Mouse (Mus musculus): ENCODE data around the gene BC017158. TPM values are rescaled to one million over a fixed set of nuclear protein-coding genes. Genes with fewer than 3 reads are reported as not detected.
A peak's percentile ranks its signal among the peaks of the same experiment; 100 is the strongest.

Gene BC017158
- polyA plus RNA-seq, 1 experiment from 2014 or later, result 38.2 TPM

GRCm38 (mm10) chr7:128284047-128284446 lies 13.9 kb downstream of the BC017158 start:
- H3K9ac ChIP-seq (ENCODE audit: low read depth, low read length), result 0 out of 2 replicates have a peak overlapping the region, but pooled peaks have one; percentile 32
- peaks cover 14% of the 10 kb centered on the region for H3K4me1 ChIP-seq (replicated peaks; ENCODE audit: control insufficient read depth, insufficient read depth, low read length)
- H3K4me2 ChIP-seq, result no peak overlapping the region
- H3K36me3 ChIP-seq (ENCODE audit: control insufficient read depth, insufficient read depth, low read length), result peaks cover 24% of the 10 kb centered on the region
- WGBS, result 67% methylated on average over 5 of the region's 5 CpGs
- H3K4me3 ChIP-seq (ENCODE audit: low read depth, low read length), result no peak overlapping the region
- H3K27me3 ChIP-seq (replicated peaks; ENCODE audit: control insufficient read depth, insufficient read depth, low read length), result no peaks in the 10 kb centered on the region
- ATAC-seq (replicated peaks; ENCODE audit: low FRiP score) (no peak), DNase-seq (ENCODE audit: low spot score) (no peak)
- no peaks in the 10 kb centered on the region for H3K9me3 ChIP-seq (ENCODE audit: control insufficient read depth, low read length)
- H3K27ac ChIP-seq (ENCODE audit: low read depth, low read length), result no peak overlapping the region

- H3K4me3 ChIP-seq (ENCODE audit: low read depth, low read length), result no peak overlapping the region
- ATAC-seq (replicated peaks; ENCODE audit: low FRiP score), result no peak
- DNase-seq (ENCODE audit: low spot score), result no peak
- H3K4me1 ChIP-seq (replicated peaks; ENCODE audit: control insufficient read depth, insufficient read depth, low read length), result peaks cover under 1% of the 10 kb centered on the region
- no peak overlapping the region for H3K27ac ChIP-seq (ENCODE audit: low read depth, low read length)
- H3K4me2 ChIP-seq, result no peak overlapping the region
- no peak overlapping the region for H3K9ac ChIP-seq (ENCODE audit: low read depth, low read length)
- H3K9me3 ChIP-seq (ENCODE audit: control insufficient read depth, low read length), result no peaks in the 10 kb centered on the region
- H3K36me3 ChIP-seq (ENCODE audit: control insufficient read depth, insufficient read depth, low read length), result peaks cover 25% of the 10 kb centered on the region
- H3K27me3 ChIP-seq (replicated peaks; ENCODE audit: control insufficient read depth, insufficient read depth, low read length), result no peaks in the 10 kb centered on the region
- WGBS, result 49% methylated on average over 7 of the region's 7 CpGs
Measured at GRCm38 (mm10) chr7:128282532-128283244, 15.3 kb downstream of the BC017158 start.

- WGBS, result 79% methylated on average over 11 of the region's 11 CpGs
- Histone ChIP-seq H3K27me3 (replicated peaks; ENCODE audit: control insufficient read depth, insufficient read depth, low read length) (no peaks in the 10 kb centered on the region), H3K4me1 (replicated peaks; ENCODE audit: control insufficient read depth, insufficient read depth, low read length) (no peaks in the 10 kb centered on the region; the same call in 1 of the 2 replicates), H3K4me2 (no peak overlapping the region), H3K27ac (ENCODE audit: low read depth, low read length) (no peak overlapping the region), H3K36me3 (ENCODE audit: control insufficient read depth, insufficient read depth, low read length) (peaks cover 21% of the 10 kb centered on the region), H3K9ac (ENCODE audit: low read depth, low read length) (no peak overlapping the region), H3K9me3 (ENCODE audit: control insufficient read depth, low read length) (no peaks in the 10 kb centered on the region), H3K4me3 (ENCODE audit: low read depth, low read length) (no peak overlapping the region)
- no peak for ATAC-seq (replicated peaks; ENCODE audit: low FRiP score)
- no peak for DNase-seq (ENCODE audit: low spot score)
Measured at GRCm38 (mm10) chr7:128281765-128282164, 16.2 kb downstream of the BC017158 start.

- 92% methylated on average over 4 of the region's 4 CpGs for WGBS
- Histone ChIP-seq H3K27ac (ENCODE audit: low read depth, low read length) (no peak overlapping the region), H3K4me2 (no peak overlapping the region), H3K9me3 (ENCODE audit: control insufficient read depth, low read length) (no peaks in the 10 kb centered on the region), H3K36me3 (ENCODE audit: control insufficient read depth, insufficient read depth, low read length) (peaks cover 33% of the 10 kb centered on the region), H3K4me3 (ENCODE audit: low read depth, low read length) (no peak overlapping the region), H3K9ac (ENCODE audit: low read depth, low read length) (no peak overlapping the region), H3K27me3 (replicated peaks; ENCODE audit: control insufficient read depth, insufficient read depth, low read length) (no peaks in the 10 kb centered on the region), H3K4me1 (replicated peaks; ENCODE audit: control insufficient read depth, insufficient read depth, low read length) (no peaks in the 10 kb centered on the region; the same call in 1 of the 2 replicates)
- DNase-seq (ENCODE audit: low spot score) (no peak), ATAC-seq (replicated peaks; ENCODE audit: low FRiP score) (no peak)
Measured at GRCm38 (mm10) chr7:128279750-128280149, 18.2 kb downstream of the BC017158 start.

- no peak overlapping the region for H3K9ac ChIP-seq (ENCODE audit: low read depth, low read length)
- H3K4me2 ChIP-seq, result no peak overlapping the region
- 93% methylated on average over 6 of the region's 6 CpGs for WGBS
- H3K36me3 ChIP-seq (ENCODE audit: control insufficient read depth, insufficient read depth, low read length), result peaks cover 52% of the 10 kb centered on the region
- ATAC-seq (replicated peaks; ENCODE audit: low FRiP score) (no peak), DNase-seq (ENCODE audit: low spot score) (no peak)
- peaks cover under 1% of the 10 kb centered on the region for H3K4me1 ChIP-seq (replicated peaks; ENCODE audit: control insufficient read depth, insufficient read depth, low read length)
- H3K27ac ChIP-seq (ENCODE audit: low read depth, low read length), result no peak overlapping the region
- no peaks in the 10 kb centered on the region for H3K9me3 ChIP-seq (ENCODE audit: control insufficient read depth, low read length)
- no peak overlapping the region for H3K4me3 ChIP-seq (ENCODE audit: low read depth, low read length)
- H3K27me3 ChIP-seq (replicated peaks; ENCODE audit: control insufficient read depth, insufficient read depth, low read length), result no peaks in the 10 kb centered on the region
Measured at GRCm38 (mm10) chr7:128276051-128276450, 21.9 kb downstream of the BC017158 start.

GRCm38 (mm10) chr7:128271496-128271895 lies 26.5 kb downstream of the BC017158 start:
- no peak for ATAC-seq (replicated peaks; ENCODE audit: low FRiP score)
- Histone ChIP-seq H3K27ac (ENCODE audit: low read depth, low read length) (no peak overlapping the region), H3K4me2 (peak overlapping the region; percentile 32)

GRCm38 (mm10) chr7:128270431-128270850 lies 27.5 kb downstream of the BC017158 start:
- Histone ChIP-seq H3K9ac (ENCODE audit: low read depth, low read length) (peak overlapping the region; percentile 51), H3K27ac (ENCODE audit: low read depth, low read length) (peak overlapping the region; percentile 79), H3K4me3 (ENCODE audit: low read depth, low read length) (0 out of 2 replicates have a peak overlapping the region, but pooled peaks have one; percentile 6), H3K4me1 (replicated peaks; ENCODE audit: control insufficient read depth, insufficient read depth, low read length) (peaks cover 11% of the 10 kb centered on the region), H3K4me2 (peak overlapping the region; percentile 38), H3K36me3 (ENCODE audit: control insufficient read depth, insufficient read depth, low read length) (peaks cover 32% of the 10 kb centered on the region), H3K9me3 (ENCODE audit: control insufficient read depth, low read length) (no peaks in the 10 kb centered on the region), H3K27me3 (replicated peaks; ENCODE audit: control insufficient read depth, insufficient read depth, low read length) (peaks cover 2% of the 10 kb centered on the region; the same call in 1 of the 2 replicates)
- DNase-seq (ENCODE audit: low spot score) (peak; percentile 81), ATAC-seq (replicated peaks; ENCODE audit: low FRiP score) (peak; percentile 98)
- WGBS, result 35% methylated on average over 13 of the region's 13 CpGs

More at GRCm38 (mm10) chr7:128271496-128271895, 26.5 kb downstream of the BC017158 start:
- no peak for DNase-seq (ENCODE audit: low spot score)
- H3K4me1 ChIP-seq (replicated peaks; ENCODE audit: control insufficient read depth, insufficient read depth, low read length), result peaks cover 11% of the 10 kb centered on the region
- no peak overlapping the region for H3K9ac ChIP-seq (ENCODE audit: low read depth, low read length)
- H3K9me3 ChIP-seq (ENCODE audit: control insufficient read depth, low read length), result no peaks in the 10 kb centered on the region
- H3K4me3 ChIP-seq (ENCODE audit: low read depth, low read length), result no peak overlapping the region
- 95% methylated on average over 9 of the region's 9 CpGs for WGBS
- H3K27me3 ChIP-seq (replicated peaks; ENCODE audit: control insufficient read depth, insufficient read depth, low read length), result no peaks in the 10 kb centered on the region
- H3K36me3 ChIP-seq (ENCODE audit: control insufficient read depth, insufficient read depth, low read length), result peaks cover 40% of the 10 kb centered on the region

GRCm38 (mm10) chr7:128267813-128268212 lies 30.2 kb downstream of the BC017158 start:
- no peak overlapping the region for H3K9ac ChIP-seq (ENCODE audit: low read depth, low read length)
- no peak overlapping the region for H3K4me2 ChIP-seq
- H3K9me3 ChIP-seq (ENCODE audit: control insufficient read depth, low read length), result no peaks in the 10 kb centered on the region
- H3K27me3 ChIP-seq (replicated peaks; ENCODE audit: control insufficient read depth, insufficient read depth, low read length), result peaks cover 5% of the 10 kb centered on the region; the same call in 1 of the 2 replicates
- no peak overlapping the region for H3K4me3 ChIP-seq (ENCODE audit: low read depth, low read length)
- WGBS, result 87% methylated on average over 7 of the region's 7 CpGs
- DNase-seq (ENCODE audit: low spot score), result no peak
- H3K27ac ChIP-seq (ENCODE audit: low read depth, low read length), result no peak overlapping the region
- H3K36me3 ChIP-seq (ENCODE audit: control insufficient read depth, insufficient read depth, low read length), result peaks cover 13% of the 10 kb centered on the region; the same call in 1 of the 2 replicates
- peaks cover 11% of the 10 kb centered on the region for H3K4me1 ChIP-seq (replicated peaks; ENCODE audit: control insufficient read depth, insufficient read depth, low read length)
- ATAC-seq (replicated peaks; ENCODE audit: low FRiP score), result no peak

GRCm38 (mm10) chr7:128267391-128267790 lies 30.6 kb downstream of the BC017158 start:
- 65% methylated on average over 13 of the region's 13 CpGs for WGBS
- ATAC-seq (replicated peaks; ENCODE audit: low FRiP score), result no peak
- DNase-seq (ENCODE audit: low spot score), result no peak
- peaks cover 13% of the 10 kb centered on the region; the same call in 1 of the 2 replicates for H3K36me3 ChIP-seq (ENCODE audit: control insufficient read depth, insufficient read depth, low read length)
- no peak overlapping the region for H3K27ac ChIP-seq (ENCODE audit: low read depth, low read length)
- H3K4me3 ChIP-seq (ENCODE audit: low read depth, low read length), result no peak overlapping the region
- no peak overlapping the region for H3K4me2 ChIP-seq
- peaks cover 5% of the 10 kb centered on the region; the same call in 1 of the 2 replicates for H3K27me3 ChIP-seq (replicated peaks; ENCODE audit: control insufficient read depth, insufficient read depth, low read length)
- no peak overlapping the region for H3K9ac ChIP-seq (ENCODE audit: low read depth, low read length)
- peaks cover 11% of the 10 kb centered on the region for H3K4me1 ChIP-seq (replicated peaks; ENCODE audit: control insufficient read depth, insufficient read depth, low read length)
- no peaks in the 10 kb centered on the region for H3K9me3 ChIP-seq (ENCODE audit: control insufficient read depth, low read length)

Data from liver, embryonic 11.5 days (tissue).